Mouse (Mus musculus) heart, postnatal 0 days (tissue): ENCODE data around the gene Cpne7. TPM values are rescaled to one million over a fixed set of nuclear protein-coding genes. Genes with fewer than 3 reads are reported as not detected.

Experiments
- ATAC-seq: fragments of 200-750 bp; cut with Nextera tagmentation; 2 replicates; pipeline ENCODE4 v1.8.0; 2017; ENCODE audit warnings: low read depth, moderate number of reproducible peaks, moderate library complexity; ENCODE audit not compliant: insufficient read depth
- DNase-seq: peaks from one replicate; pipeline ENCODE4 v3.0.0-alpha.2; 2016; ENCODE audit warnings: low spot score
- H3K27ac ChIP-seq: fragments of 300-500 bp; sonication (generic); 2 replicates; pipeline ENCODE4 v1.5.1; 2014; ENCODE audit warnings: low read depth, mild to moderate bottlenecking
- H3K27me3 ChIP-seq: fragments of 300-500 bp; sonication (generic); 2 replicates; pipeline ENCODE4 v1.6.1; 2014; ENCODE audit warnings: low read length, mixed read lengths; ENCODE audit not compliant: control insufficient read depth, insufficient read depth
- H3K36me3 ChIP-seq: fragments of 300-500 bp; sonication (generic); replicated peaks from 2 replicates; pipeline ENCODE4 v1.6.1; 2014; ENCODE audit warnings: low read length, mixed read lengths; ENCODE audit not compliant: control insufficient read depth, insufficient read depth
- H3K4me1 ChIP-seq: fragments of 300-500 bp; sonication (generic); 2 replicates; pipeline ENCODE4 v1.6.1; 2014; ENCODE audit warnings: antibody characterized with exemption; ENCODE audit not compliant: control insufficient read depth, insufficient read depth
- H3K4me2 ChIP-seq: fragments of 300-500 bp; sonication (generic); 2 replicates; pipeline ENCODE4 v1.6.1; 2014; ENCODE audit warnings: low read depth, mild to moderate bottlenecking, low read length, moderate library complexity
- H3K4me3 ChIP-seq: fragments of 300-500 bp; sonication (generic); 2 replicates; pipeline ENCODE4 v1.5.1; 2014; ENCODE audit warnings: low read depth, low read length
- H3K9ac ChIP-seq: fragments of 300-500 bp; sonication (generic); replicated peaks from 2 replicates; pipeline ENCODE4 v1.6.1; 2014; ENCODE audit warnings: low read depth, low read length, mixed read lengths
- H3K9me3 ChIP-seq: fragments of 300-500 bp; sonication (generic); replicated peaks from 2 replicates; pipeline ENCODE4 v1.6.1; 2016; ENCODE audit warnings: low read length; ENCODE audit not compliant: control insufficient read depth
- CTCF ChIP-seq: IDR thresholded peaks from 2 replicates; pipeline ENCODE4 v1.5.1; 2016; ENCODE audit warnings: antibody characterized with exemption, control low read depth, low read depth
- EP300 ChIP-seq: IDR thresholded peaks from 2 replicates; pipeline ENCODE4 v1.6.1; 2016; ENCODE audit warnings: antibody characterized with exemption, low read depth
- WGBS: fragments of 180-500 bp; shearing (Covaris S2); extraction: QIAGEN DNeasy Blood & Tissue Kit; methylation state at CpG from one replicate; pipeline ENCODE4 v1.1.7; 2014; 5-methylcytosine and 5-hydroxymethylcytosine counted together
- microRNA-seq: library from miRNA; unstranded; fragments of <30 nt; microRNA quantifications from one replicate; pipeline ENCODE4, GENCODE M21; 2016
- polyA plus RNA-seq: library from polyadenylated mRNA; unstranded; fragments of >200 nt; fragmentation: Nextera tagmentation; extraction: Ambion mirVana; gene quantifications from 2 replicates; pipeline ENCODE4 v1.2.1, GENCODE M21; 2015
- total RNA-seq: library from RNA; depleted of rRNA; stranded (reverse); fragments of >200 nt; gene quantifications from 2 replicates; pipeline ENCODE4 v1.2.3, GENCODE M21; 2014; ENCODE audit warnings: low replicate concordance; rRNA removed

The Cpne7 gene
- total and polyA plus RNA-seq, 2 experiments from 2014 or later, result 0.15 to 0.42 TPM

- no peak overlapping the region for H3K9ac ChIP-seq
- H3K36me3 ChIP-seq, result no peaks in the 10 kb centered on the region
- peaks cover 23% of the 10 kb centered on the region for H3K4me1 ChIP-seq
- H3K4me2 ChIP-seq, result no peak overlapping the region
- no peak for TF ChIP-seq EP300
- TF ChIP-seq CTCF, result no peak
- WGBS, result 48% methylated on average over 9 of the region's 9 CpGs
- H3K27ac ChIP-seq, result no peak overlapping the region
- H3K4me3 ChIP-seq, result no peak overlapping the region
- DNase-seq, result no peak
- ATAC-seq, result 0 out of 2 replicates have a peak, but pooled peaks have one; percentile 13
- no peaks in the 10 kb centered on the region for H3K27me3 ChIP-seq
- no peaks in the 10 kb centered on the region for H3K9me3 ChIP-seq
These were observed 39.0 kb downstream of the Cpne7 start for GRCm38 (mm10) chr8:123156070-123156773.

- Histone ChIP-seq H3K4me1 (peaks cover 23% of the 10 kb centered on the region), H3K4me2 (peak within 1 kb of the TSS; percentile 40), H3K27me3 (no peaks in the 10 kb centered on the region), H3K9ac (no peak within 1 kb of the TSS), H3K27ac (no peak within 1 kb of the TSS), H3K36me3 (no peaks in the 10 kb centered on the region), H3K9me3 (no peaks in the 10 kb centered on the region), H3K4me3 (no peak within 1 kb of the TSS)
- no peak for TF ChIP-seq EP300
- no peak for TF ChIP-seq CTCF
- DNase-seq (no peak), ATAC-seq (no peak)
- 40% methylated on average over 13 of the region's 13 CpGs for WGBS
These were observed 40.8 kb downstream of the Cpne7 start, which contains the start of gene Sult5a1 for GRCm38 (mm10) chr8:123157888-123158465. Gene Sult5a1, minus strand, starts transcription at chr8:123158315.

DNA sequence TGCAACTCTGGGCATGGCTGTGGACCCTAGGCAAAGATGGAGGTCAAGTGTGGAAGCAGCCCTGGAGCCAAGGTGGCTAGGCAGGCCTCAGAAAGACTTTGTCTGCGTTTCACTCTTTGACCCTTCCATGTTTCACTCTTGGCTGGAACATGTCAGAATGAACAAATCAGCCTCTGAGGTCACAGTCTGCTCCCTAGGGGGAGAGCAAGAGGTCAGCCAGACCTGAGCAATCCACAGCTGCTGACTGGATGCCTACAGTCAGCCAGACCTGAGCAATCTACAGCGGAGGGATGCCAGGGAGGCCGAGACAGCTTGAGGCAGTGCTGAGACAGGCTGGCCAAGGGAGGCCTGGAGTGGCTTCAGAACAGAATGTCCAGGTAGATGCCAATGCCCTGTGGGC, 64.2 kb downstream of the Cpne7 start:
- no peak overlapping the region for H3K9ac ChIP-seq
- peaks cover 6% of the 10 kb centered on the region for H3K9me3 ChIP-seq
- no peaks in the 10 kb centered on the region for H3K36me3 ChIP-seq
- H3K4me3 ChIP-seq, result no peak overlapping the region
- ATAC-seq (no peak), DNase-seq (no peak)
- WGBS, result 70% methylated on average over 3 of the region's 3 CpGs
- H3K4me1 ChIP-seq, result no peaks in the 10 kb centered on the region
- TF ChIP-seq CTCF (no peak), EP300 (no peak)
- H3K27ac ChIP-seq, result no peak overlapping the region
- H3K4me2 ChIP-seq, result no peak overlapping the region
- no peaks in the 10 kb centered on the region for H3K27me3 ChIP-seq

Small RNAs within 50 kb of the gene (microRNA-seq; reads per million reads assigned to microRNA genes)
- gene Mir7079 (not detected), gene Mir7080 (not detected)

Other genes starting within 250 kb of the Cpne7 start
- gene Ankrd11, start 75.1 kb upstream of the Cpne7 start, total RNA-seq, result 51.2 and 65.8 TPM in 2 replicates
- 21.6 and 24.3 TPM in 2 replicates for gene Ankrd11, start 75.1 kb upstream of the Cpne7 start, polyA plus RNA-seq
- 72.8 and 83.1 TPM in 2 replicates for gene Spg7, start 54.4 kb upstream of the Cpne7 start, total RNA-seq
- gene Spg7, start 54.4 kb upstream of the Cpne7 start, polyA plus RNA-seq, result 63.3 and 65.1 TPM in 2 replicates
- gene Rpl13, start 15.0 kb upstream of the Cpne7 start, total RNA-seq, result 2,455 and 2,720 TPM in 2 replicates
- 813 and 854 TPM in 2 replicates for gene Rpl13, start 15.0 kb upstream of the Cpne7 start, polyA plus RNA-seq
- gene Sult5a1, start 40.9 kb downstream of the Cpne7 start, total RNA-seq, result 1.4 and 3.4 TPM in 2 replicates
- gene Sult5a1, start 40.9 kb downstream of the Cpne7 start, polyA plus RNA-seq, result 1.6 and 2.0 TPM in 2 replicates
- 32.3 and 58.6 TPM in 2 replicates for gene Dpep1, start 68.9 kb downstream of the Cpne7 start, total RNA-seq
- 16.3 and 17.6 TPM in 2 replicates for gene Dpep1, start 68.9 kb downstream of the Cpne7 start, polyA plus RNA-seq
- gene Chmp1a, start 95.4 kb downstream of the Cpne7 start, total RNA-seq, result 121 and 131 TPM in 2 replicates
- gene Chmp1a, start 95.4 kb downstream of the Cpne7 start, polyA plus RNA-seq, result 91.0 and 94.3 TPM in 2 replicates
- 5.7 and 11.4 TPM in 2 replicates for gene Spata33, start 95.5 kb downstream of the Cpne7 start, total RNA-seq
- gene Spata33, start 95.5 kb downstream of the Cpne7 start, polyA plus RNA-seq, result 17.1 and 21.3 TPM in 2 replicates
- 26.5 and 31.9 TPM in 2 replicates for gene Cdk10, start 107.5 kb downstream of the Cpne7 start, total RNA-seq
- 14.7 and 14.8 TPM in 2 replicates for gene Cdk10, start 107.5 kb downstream of the Cpne7 start, polyA plus RNA-seq
- 3.5 and 4.2 TPM in 2 replicates for gene Spata2l, start 118.9 kb downstream of the Cpne7 start, total RNA-seq
- 4.5 and 4.6 TPM in 2 replicates for gene Spata2l, start 118.9 kb downstream of the Cpne7 start, polyA plus RNA-seq
- gene Zfp276, start 136.8 kb downstream of the Cpne7 start, total RNA-seq, result 19.4 and 24.0 TPM in 2 replicates
- 8.9 and 9.7 TPM in 2 replicates for gene Zfp276, start 136.8 kb downstream of the Cpne7 start, polyA plus RNA-seq
- gene Vps9d1, start 137.0 kb downstream of the Cpne7 start, total RNA-seq, result 21.4 and 32.7 TPM in 2 replicates
- 15.4 and 16.1 TPM in 2 replicates for gene Vps9d1, start 137.0 kb downstream of the Cpne7 start, polyA plus RNA-seq
- 24.3 and 37.1 TPM in 2 replicates for gene Fanca, start 201.2 kb downstream of the Cpne7 start, total RNA-seq
- 6.1 and 6.7 TPM in 2 replicates for gene Fanca, start 201.2 kb downstream of the Cpne7 start, polyA plus RNA-seq
- 0.15 and 1.2 TPM in 2 replicates for gene Spire2, start 215.3 kb downstream of the Cpne7 start, total RNA-seq
- 0.23 and 0.40 TPM in 2 replicates for gene Spire2, start 215.3 kb downstream of the Cpne7 start, polyA plus RNA-seq